Mouse (Mus musculus): ENCODE measurements around the gene Hoxc10.

Hoxc10 gene

DNA sequence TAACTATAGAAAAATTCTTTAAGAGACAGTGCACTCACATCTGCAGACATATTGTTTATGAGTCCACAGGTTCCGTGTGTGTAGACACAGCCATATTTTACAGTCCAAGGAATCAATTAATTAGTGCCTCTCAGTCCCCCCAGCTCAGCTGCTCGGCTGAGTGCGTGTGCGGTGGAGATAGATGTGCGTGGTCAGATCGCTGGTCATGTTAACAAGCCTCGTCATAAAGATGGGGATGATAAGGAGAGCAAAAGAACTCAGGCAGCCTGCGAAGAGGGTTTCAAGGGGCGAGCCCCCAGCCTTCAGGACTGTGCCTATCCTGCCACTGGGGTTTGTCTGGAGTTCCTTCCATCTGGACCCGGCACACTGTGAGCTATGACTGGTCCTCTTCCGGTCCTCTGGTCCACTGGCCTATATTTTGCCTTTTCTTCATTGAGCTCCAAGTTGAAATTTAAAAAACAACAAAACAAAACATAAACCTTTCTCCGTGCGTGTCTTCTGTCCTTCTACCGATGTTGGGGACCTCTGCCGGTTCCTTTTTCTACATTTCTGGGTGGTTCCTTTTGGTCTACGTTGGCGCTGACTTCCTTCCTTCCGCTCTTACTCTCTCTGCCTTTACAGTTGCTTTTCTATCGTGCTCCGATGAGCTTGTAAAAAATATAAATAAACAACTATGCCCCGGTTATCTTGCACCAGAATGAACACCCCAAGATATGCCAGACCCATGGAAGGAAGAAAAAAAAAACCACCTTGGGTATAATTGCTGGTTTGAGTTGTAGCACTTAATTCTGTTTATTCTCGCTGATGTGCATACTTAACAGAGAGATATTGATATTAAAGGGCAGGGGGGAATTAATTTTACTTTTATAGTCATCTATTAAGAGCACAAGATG lies 21.2 kb upstream of the Hoxc10 start:
- no peak for DNase-seq

DNA sequence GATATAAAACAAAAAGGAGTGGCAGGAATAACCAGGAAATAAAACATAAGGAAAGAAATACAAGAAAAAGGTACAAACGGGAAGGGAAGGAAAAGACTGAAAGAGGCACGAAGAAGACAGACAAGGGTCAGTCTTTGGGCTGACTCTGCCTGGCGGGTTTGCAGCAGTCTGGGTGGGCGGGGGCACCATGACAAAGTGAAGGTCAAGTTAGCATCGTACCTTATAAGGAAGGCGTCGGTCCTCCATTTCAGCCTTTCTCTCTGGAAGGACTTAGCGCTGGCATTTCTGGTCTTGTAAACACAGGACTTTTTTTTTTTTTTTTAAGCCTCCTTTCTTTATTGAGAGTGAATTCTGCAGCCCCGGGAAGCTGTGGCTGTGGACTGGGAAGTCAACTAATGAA lies 19.3 kb upstream of the Hoxc10 start:
- no peak for DNase-seq

DNA sequence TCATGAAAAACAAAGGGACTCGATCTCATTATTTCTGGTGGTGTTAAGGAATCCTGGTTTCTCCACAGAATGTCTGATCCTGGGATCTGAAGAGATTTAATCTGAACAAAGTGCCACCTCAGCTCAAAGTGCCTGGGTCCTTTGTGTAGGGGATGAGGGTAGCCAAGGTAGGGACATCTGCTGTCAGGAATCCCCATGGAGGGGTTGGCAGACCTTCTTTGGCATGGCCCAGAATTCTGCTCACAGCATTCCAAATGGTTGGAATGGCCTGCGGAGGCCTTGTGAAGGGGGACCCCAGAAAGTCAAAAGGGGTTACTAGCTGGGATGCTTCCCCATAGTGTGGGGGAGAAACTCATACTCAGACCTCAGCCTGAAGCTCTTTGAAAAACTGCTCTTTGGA lies 17.8 kb upstream of the Hoxc10 start:
- DNase-seq, result no peak

DNA sequence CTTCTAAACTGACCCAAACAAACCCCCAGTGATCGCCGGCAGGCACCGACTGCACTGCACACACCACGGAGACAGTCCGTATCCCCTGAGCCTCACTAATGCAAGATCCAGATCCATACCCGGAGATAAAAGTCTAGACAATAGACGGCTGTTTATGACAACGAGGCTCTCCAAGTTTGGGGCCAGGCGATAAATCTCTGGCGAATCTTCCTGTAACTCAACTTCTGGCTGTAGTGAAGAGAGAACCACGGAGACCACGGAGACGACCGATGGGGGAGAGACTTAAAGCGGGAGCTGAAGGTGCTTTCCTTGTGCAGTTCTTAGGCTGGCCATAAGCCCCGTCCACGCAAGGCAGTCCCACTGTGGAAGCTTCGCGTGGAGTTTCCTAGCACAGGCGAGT lies 16.9 kb upstream of the Hoxc10 start:
- DNase-seq, result no peak

DNA sequence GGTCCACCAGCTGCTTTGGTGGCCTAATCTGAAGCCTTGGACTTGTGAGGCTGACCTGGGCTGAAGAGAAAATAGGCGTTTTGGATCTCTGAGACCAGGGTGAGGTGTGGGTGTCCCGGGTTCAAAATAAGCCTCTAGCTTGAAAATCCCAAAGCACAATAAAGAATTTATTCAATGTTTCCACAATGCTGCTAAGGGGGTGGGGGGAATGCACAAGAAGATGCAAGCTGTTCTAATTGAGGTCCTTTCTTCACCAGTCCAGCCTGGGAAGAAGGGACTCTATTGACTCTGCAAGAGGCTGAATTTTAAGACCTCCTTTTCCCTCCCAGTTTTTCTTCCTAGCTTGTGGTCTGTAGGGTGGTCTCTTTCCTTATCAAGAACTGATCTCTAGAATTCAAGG lies 15.7 kb upstream of the Hoxc10 start:
- no peak for DNase-seq

DNA sequence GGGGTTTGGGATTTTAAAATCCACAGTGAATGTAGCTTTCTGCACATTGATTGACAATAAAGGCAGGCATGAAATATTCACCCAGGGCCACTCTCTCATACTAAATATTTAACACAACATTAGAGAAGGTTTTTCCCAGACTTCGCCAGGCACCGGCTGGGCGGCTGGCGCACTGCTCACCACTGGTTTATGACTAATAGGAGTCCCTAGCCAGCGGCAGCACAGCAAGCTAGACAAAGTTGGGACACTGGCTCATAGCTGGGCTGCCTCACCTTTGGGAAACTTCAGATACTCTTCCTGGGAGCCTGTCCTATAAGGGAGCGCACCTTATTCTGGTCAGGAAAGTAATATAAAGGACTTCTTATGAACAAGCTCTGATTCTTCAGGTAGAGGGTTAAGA lies 13.0 kb upstream of the Hoxc10 start:
- no peak for DNase-seq

DNA sequence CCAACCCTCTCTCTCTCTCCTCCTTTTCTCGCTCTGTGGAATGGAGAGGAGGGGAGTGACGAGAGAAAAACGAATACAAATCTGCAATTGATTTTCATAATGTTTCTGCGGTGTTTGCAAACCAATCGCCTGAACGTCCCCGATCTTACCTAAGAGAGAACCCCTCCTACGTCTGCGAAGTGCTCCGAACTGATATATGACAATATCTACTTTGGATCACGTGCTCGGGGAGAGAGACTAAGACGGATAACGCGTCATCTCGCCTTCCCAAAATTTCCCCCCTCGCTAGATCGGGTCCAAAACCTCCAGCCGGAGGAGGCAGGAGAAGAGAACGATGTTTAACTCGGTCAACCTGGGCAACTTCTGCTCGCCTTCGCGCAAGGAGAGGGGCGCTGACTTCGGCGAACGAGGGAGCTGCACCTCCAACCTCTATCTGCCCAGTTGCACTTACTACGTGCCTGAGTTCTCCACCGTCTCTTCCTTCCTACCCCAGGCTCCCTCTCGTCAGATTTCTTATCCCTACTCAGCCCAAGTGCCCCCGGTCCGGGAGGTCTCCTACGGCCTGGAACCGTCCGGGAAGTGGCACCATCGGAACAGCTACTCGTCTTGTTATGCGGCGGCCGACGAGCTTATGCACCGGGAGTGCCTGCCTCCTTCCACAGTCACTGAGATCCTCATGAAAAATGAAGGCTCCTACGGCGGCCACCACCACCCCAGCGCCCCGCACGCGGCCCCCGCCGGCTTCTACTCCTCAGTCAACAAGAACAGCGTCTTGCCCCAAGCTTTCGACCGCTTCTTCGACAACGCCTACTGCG lies 12.2 kb upstream of the Hoxc10 start, which contains the start of gene Hoxc11:
Gene Hoxc11 (plus strand): TSS at position 236 of the 815 bp plus-strand sequence.
- DNase-seq, result no peak

DNA sequence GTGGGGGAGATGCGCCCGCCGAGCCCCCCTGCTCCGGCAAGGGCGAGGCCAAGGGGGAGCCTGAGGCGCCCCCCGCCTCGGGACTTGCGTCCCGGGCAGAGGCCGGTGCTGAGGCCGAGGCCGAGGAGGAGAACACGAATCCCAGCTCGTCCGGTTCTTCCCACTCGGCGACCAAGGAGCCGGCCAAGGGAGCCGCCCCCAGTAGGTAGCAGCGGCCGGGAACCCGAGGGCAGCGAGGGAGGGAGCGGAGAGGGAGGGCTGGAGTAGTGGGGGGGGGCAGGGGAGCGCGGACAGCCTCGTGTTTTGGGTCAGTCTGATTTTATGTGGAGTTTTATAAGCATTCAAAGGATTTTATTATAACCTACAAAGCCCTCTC lies 11.6 kb upstream of the Hoxc10 start:
- DNase-seq, result no peak

DNA sequence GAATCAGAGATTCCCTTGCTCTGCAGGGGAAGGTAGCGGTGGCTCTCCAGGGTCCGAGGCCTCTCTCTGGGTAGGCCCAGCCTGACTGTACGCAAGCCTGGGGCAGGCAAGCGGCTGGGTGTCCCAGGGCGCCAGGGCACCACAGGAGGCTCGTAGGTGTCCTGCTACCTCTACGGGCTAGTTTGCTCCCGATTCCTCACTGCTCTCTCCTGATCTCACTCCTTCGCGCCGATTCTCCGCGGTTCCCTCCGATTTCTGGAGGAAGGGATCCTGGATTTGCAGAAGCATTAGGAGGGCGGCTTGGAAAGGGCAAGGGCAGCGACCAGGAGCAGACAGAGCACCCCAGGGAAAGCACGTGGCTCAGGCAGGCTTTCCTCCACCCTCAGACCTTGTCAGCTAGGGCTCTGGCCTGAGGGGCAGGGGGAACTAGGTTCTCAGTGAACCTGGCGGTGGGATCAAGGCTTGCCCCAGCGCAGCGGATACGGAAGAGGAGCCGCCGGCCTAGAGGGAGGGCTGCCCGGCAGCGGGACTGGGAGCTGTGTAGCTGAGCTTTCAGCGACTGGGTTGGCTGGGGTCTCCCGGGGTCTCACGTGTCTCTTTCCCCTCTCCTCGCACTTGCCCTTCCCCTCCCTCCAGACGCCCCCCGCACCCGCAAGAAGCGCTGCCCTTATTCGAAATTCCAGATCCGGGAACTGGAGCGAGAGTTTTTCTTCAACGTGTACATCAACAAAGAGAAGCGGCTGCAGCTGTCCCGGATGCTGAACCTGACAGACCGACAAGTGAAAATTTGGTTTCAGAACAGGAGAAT lies 10.6 kb upstream of the Hoxc10 start:
- no peak for DNase-seq

DNA sequence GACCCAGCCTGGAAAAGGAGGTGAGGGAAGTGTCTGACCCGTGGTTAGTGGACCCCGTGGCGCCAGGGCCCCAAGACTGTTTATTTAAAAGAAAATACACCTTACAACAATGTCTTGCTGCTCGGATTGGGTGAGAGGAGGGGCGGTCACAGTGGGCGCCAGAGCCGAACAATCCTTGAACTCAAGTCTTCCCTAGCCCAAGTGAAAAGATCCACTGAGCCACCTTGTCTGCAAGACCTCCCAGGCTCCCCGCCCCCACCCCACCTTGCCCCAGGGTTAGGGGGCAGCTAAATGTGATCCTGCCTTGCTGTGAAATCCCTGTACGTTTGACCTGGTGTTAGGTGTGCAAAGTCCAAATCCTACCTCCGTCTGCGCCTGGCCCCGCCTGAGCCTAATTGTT lies 9.7 kb upstream of the Hoxc10 start:
- no peak for DNase-seq

DNA sequence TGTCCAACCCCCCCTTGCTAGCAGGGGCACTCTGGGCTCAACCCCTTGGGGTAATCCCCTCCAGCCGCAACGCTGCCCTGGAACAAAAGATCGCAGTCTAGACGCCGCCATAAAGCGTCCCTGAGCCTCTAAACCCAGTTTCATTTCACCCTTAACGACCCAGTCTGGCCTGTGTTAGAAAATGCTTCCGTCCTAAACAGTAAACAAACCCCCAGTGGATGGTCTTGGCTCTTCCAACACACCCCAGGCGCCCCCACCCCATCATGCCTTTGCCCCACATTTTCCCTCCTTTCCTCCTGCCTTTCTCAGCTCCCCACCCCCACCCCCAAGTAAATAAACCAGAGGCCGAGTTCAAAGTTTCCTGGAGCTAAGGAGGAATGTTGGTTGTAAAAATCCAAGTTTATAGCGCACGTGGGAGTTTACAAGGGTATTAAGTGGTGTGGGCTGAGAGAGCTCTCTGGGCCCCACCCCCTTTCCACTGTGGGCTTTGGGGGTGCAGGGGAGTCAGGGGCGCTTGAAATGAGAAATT lies 6.9 kb upstream of the Hoxc10 start:
- DNase-seq, result no peak

DNA sequence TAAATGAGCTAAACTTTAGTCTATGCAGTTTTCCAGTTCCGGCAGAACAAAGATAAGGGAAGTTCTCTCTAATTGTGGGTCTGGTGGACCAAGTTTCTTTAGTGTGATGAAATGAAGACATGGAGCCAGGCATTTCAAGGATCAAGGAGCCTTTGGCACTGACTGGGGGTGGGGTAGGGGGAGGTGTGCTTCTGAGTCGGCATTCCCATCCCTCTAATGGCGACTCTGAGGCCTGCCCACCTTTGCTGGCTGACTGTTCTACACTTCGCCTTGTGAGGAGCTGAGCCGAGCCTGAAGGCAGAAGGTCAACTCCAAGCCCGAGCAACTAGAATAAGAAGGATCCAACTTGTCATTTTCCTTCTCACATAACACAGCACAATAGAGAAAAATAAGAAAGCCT lies 4.9 kb upstream of the Hoxc10 start:
- no peak for DNase-seq

DNA sequence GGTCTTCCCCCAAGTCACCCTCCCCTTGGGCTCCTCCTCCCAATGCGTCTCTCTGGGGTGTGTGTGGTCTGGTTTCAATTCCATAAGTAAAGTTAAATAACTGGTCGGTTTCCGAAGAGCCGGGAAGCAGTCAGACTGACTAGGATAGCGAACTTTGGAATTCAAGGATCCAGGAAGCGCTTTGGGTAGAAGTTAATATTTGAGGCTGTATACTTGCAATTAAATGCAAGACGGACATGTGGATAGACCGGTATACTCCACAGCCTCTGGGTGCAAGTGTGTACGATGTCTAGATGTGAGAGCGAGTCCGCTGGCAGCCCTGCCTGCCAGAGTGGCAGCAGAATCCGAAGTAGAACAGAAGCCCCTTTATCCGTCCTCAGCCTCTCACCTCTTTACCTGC lies 4.1 kb upstream of the Hoxc10 start:
- no peak for DNase-seq

DNA sequence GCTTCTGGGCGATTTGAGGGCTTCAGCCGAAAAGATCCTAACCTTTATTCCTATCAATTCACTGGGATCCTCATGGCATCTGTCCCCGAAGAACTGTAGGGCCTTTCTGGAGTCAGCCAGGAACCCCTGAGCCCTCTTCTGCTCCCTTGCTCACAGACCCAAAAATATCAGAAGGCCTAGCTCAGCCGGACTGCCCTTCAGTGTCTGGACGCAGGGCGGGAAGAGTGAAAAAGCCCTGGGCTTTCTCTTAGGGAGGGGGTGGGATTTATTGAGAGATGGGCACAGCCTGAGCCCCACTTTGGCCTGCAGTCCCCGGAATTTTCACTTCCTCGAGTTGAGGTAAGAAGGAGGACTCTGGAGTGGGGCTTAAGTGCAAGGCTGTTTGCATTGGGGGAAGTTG lies 3.3 kb upstream of the Hoxc10 start:
- DNase-seq, result no peak

DNA sequence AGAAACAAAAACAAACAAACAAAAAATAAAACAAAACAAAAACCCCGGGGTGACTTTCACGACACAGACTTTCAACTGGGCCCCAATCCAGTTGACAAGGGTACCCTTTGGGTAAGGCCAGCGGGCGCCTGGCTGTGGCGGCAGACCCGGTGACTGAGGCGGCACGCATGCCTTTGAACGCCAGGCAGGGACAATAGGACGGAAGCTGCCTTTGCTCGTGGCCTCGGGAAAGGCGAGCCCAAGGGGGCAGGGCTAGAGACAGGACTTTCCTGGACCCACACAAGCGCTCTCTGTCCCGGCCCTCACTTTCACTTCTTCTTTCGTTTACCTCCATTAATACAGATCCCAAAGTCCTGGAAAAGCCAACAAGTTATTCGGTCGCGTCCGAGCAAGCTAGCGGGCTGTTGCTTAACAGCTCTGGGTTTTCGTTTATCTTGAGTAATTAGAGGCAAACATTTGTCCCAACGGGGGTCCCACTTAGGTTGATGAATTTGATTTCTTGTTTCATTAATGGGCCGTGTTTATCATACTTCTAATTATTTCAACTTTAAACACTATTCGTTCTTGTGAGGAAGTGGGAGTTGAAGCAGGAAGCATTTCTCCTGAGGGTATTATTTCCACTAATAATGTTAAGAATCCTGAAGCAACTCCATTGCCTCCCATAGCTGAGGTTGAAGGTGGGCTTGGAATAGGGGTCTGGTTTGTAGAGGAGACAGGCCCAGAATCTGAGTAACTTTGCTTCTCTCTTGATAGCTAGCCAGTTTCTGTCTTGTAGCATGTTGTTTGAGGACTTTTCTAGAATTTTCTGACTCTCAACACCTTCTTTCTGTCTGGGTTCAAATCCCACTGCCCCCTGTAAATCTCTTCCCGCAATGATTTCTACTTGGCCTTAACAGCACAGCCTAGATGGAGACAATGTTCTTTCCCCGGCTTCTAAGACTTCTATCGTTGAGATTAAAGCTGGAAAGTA lies 2.6 kb upstream of the Hoxc10 start:
- no peak for DNase-seq

DNA sequence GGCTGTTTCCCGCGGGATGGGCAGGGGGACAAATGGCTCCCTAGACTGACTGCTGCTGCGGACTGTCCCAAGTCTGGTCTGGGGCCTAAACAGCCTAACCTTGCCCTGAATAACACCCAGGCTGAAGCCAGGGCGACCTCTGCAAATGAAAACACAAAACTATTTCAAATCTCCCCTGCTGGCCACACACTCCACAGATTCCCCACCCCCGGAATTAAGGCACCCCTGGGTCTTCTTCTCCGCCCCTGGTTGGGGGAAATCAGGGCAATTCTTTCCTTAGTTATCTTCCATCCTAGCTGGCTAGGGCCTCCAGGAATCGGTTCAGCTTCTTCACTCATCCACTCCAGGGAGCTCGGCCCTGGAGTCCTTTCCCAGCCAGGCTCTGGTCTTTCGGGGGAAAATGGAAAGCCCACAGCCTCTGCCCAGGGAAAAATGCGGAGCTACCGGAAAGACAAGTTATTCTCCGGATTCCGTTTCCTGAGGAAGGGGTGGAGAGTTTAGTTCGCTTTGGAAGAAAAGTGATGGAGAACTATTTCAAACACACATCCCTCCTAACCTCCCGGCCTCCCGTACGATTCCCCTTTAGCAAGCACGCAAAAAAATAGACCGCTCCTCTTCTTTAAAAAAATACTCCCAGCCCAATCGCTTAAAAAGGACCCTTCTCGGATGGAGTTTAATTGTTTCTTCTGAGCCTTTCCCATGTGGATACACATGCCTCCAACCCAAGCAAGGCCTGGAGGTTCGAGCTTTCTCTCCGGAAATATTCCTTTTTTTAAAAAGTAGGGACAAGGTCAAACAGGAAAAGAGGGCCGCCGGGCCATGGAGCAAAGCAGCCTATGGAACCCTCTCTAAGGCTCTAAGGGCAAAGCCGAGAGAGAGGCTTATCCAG lies 1.3 kb upstream of the Hoxc10 start:
- DNase-seq, result no peak

DNA sequence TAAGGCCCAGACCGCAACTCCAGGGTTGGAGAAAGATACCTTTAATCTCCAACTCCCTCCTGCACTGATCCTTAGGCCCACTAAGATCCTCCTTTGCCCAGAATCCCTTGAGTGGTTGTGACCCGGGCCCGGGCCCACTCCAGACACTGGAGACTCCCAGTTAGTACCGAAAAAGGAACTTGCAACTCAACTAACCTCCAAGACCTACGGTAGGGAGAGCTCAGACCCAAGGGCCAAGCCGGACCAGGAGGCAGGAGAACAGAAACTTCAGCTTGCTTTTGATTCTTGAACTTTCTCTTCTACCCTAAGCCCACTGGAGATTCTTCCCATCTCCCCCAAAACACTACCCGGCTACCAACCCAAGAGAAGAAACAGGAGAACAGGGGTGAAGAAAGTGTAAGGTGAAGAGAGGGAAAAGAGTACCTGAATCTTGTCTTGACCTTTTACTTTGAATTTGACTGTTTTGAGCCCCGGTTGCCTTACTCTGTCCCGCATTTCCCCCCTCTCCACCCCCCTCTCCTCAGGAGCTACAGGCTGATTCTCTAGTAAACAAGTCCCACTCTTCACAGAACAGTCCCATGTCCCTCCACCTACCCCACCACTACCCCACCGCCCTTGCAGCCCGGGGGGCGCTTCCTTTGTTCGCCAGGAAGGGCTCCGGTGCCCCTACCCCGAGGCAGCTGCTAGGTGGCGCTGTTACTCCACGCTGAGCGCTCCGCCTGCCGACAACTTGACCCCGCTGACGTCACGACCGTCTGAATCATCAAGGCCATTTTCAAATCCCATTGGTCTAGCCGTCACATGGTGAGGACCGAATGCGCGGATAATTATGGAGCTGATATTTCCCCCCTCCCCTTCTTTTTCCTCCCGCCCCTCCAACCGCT lies 462 bp upstream of the Hoxc10 start:
- DNase-seq, result peak; percentile 53 to 58

DNA sequence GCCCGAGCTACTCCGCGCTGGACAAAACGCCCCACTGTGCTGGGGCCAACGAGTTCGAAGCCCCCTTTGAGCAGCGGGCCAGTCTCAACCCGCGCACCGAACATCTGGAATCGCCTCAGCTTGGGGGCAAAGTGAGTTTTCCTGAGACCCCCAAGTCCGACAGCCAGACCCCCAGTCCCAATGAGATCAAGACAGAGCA lies 615 bp downstream of the Hoxc10 start, which contains the start of gene Hoxc5:
Gene Hoxc5 (plus strand): TSS at position 132 of the 199 bp plus-strand sequence.
- DNase-seq, result no peak

DNA sequence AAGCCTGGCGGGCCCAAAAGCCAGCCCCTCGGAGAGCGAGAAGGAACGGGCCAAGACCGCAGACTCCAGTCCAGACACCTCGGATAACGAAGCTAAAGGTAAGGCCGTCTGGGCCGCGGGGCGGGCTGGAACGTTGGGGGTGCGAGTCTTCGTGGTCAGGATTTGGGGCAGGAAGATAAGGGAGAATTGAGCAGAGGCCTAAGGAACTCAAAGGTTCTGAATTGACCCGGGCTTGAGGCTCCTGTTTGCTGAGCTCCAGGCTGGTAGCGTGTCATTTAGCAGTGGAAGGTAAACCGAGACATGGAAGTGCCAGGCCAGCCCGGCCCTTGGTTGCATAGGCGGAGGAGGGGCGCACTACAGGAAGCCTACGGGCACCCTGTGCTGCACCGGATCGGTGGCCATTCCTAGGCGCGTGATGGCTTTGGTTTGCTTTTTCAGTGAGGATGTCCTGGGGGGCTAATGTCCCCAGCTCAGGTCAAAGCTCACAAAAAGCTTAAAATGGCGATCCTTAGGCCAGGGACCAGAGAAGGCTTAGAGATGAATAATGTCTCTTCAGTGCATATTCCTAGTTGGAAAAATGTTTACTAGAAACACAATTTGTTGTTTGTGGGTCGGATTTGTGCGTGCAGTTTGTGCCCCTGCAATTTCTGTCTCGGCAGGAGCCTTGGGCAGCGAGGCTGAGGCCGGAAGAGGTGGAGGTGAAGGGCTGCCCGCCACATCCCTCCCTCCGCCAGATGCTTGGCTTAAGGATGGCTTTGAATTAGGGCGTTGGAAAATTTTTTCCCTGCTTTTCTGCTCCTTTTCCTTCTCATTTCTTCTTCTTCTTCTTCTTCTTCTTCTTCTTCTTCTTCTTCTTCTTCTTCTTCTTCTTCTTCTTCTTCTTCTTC lies 1.2 kb downstream of the Hoxc10 start:
- DNase-seq, result no peak
